Mouse (Mus musculus): ENCODE measurements around the gene Scgb2b19. TPM values are rescaled to one million over a fixed set of nuclear protein-coding genes. Genes with fewer than 3 reads are reported as not detected.
"Not testable (repeated sequence)": the region's sequence is repeated elsewhere in the genome, so short reads cannot be mapped to it uniquely, and the experiment has no call there.

Gene Scgb2b19
- not detected in 2 replicates for polyA plus RNA-seq (2012; rRNA removed)

- DNase-seq (ENCODE audit: extremely low spot score in 1 of 2, low spot score in 1 of 2) = not testable (repeated sequence)
Measured at GRCm38 (mm10) chr7:33280238-33280637, at the start of gene Scgb2b19. TSS of gene Scgb2b19 (minus strand) at chr7:33280338.

- not testable (repeated sequence) for DNase-seq (ENCODE audit: extremely low spot score in 1 of 2, low spot score in 1 of 2)
Measured at GRCm38 (mm10) chr7:33286991-33287390, 6.9 kb upstream of the Scgb2b19 start, which contains the start of gene Scgb1b19. TSS of gene Scgb1b19 (plus strand) at chr7:33287291.

Other genes with a start within 250 kb of the Scgb2b19 start
- not detected in 2 replicates for gene Scgb2b17, start 223.8 kb downstream of the Scgb2b19 start, polyA plus RNA-seq (2012; rRNA removed)
- not detected in 2 replicates for gene Scgb1b17, start 216.9 kb downstream of the Scgb2b19 start, polyA plus RNA-seq (2012; rRNA removed)
- not detected in 2 replicates for gene Scgb2b18, start 106.5 kb downstream of the Scgb2b19 start, polyA plus RNA-seq (2012; rRNA removed)
- not detected in 2 replicates for gene Scgb1b18, start 94.8 kb downstream of the Scgb2b19 start, polyA plus RNA-seq (2012; rRNA removed)
- gene Scgb1b19, start 7.0 kb upstream of the Scgb2b19 start, polyA plus RNA-seq (2012; rRNA removed) = not detected in 2 replicates
- gene Scgb2b20, start 86.0 kb upstream of the Scgb2b19 start, polyA plus RNA-seq (2012; rRNA removed) = not detected in 2 replicates
- not detected in 2 replicates for gene Scgb1b20, start 92.9 kb upstream of the Scgb2b19 start, polyA plus RNA-seq (2012; rRNA removed)
- not detected in 2 replicates for gene Scgb2b21, start 240.1 kb upstream of the Scgb2b19 start, polyA plus RNA-seq (2012; rRNA removed)

Measured in frontal cortex, adult 2 months (tissue).